Mouse (Mus musculus): Measurements from ENCODE around the gene Phldb1.

GRCm38 (mm10) chr9:44663706-44664105 is 71.3 kb downstream of the Phldb1 start:
- TF ChIP-seq POLR2A (IDR thresholded peaks at IDR 0.05; ENCODE audit: low read depth, low read length), result no peak
- no peak for TF ChIP-seq CTCF (conservative IDR thresholded peaks at IDR 0.05; ENCODE audit: insufficient read depth, insufficient read length, low read depth, low read length)

Data from kidney, adult 2 months (tissue).